Mouse (Mus musculus) megakaryocyte progenitor cell, adult 5-6 weeks (primary cell): Measurements from ENCODE around the gene Scnn1b. TPM values are rescaled to one million over a fixed set of nuclear protein-coding genes. Genes with fewer than 3 reads are reported as not detected.

Source experiments
- ATAC-seq: replicated peaks from 2 replicates; pipeline ENCODE4 v1.8.0; 2016; ENCODE audit warnings: mild to moderate bottlenecking, moderate TSS enrichment, inconsistent platforms; ENCODE audit not compliant: poor library complexity
- total RNA-seq, 2 experiments: library from RNA; stranded (forward) in 1 of 2; stranded (reverse) in 1 of 2; fragments of 157-497, 149-512 nt in 1 of 2; fragments of 200-1000 nt in 1 of 2; gene quantifications; 2 replicates each; pipeline versions ENCODE4 v1.2.3 to v1.2.4; 2015 to 2017

The Scnn1b gene
- total RNA-seq, 2 experiments from 2014 or later = not detected

GRCm38 (mm10) chr7:121962571-121962959, 97.7 kb downstream of the Scnn1b start:
- no peak for ATAC-seq

GRCm38 (mm10) chr7:121963883-121964398, 99.1 kb downstream of the Scnn1b start:
- ATAC-seq = peak; percentile 55

GRCm38 (mm10) chr7:121966169-121966568, 101.3 kb downstream of the Scnn1b start:
- ATAC-seq = peak; percentile 67

Other genes starting within 250 kb of the Scnn1b start
- 10.9 and 11.4 TPM in 2 replicates for gene Usp31, start 157.8 kb upstream of the Scnn1b start, total RNA-seq (2015)
- gene Usp31, start 157.8 kb upstream of the Scnn1b start, total RNA-seq (2017) = 7.7 and 7.9 TPM in 2 replicates
- gene Scnn1g, start 130.6 kb upstream of the Scnn1b start, total RNA-seq (2015) = not detected in 2 replicates
- not detected in 2 replicates for gene Scnn1g, start 130.6 kb upstream of the Scnn1b start, total RNA-seq (2017)
- gene Cog7, start 116.7 kb downstream of the Scnn1b start, total RNA-seq (2015) = 15.1 and 17.9 TPM in 2 replicates
- gene Cog7, start 116.7 kb downstream of the Scnn1b start, total RNA-seq (2017) = 16.7 and 19.2 TPM in 2 replicates
- 17.1 and 20.0 TPM in 2 replicates for gene Gga2, start 156.2 kb downstream of the Scnn1b start, total RNA-seq (2015)
- 19.7 and 21.4 TPM in 2 replicates for gene Gga2, start 156.2 kb downstream of the Scnn1b start, total RNA-seq (2017)
- gene Ubfd1, start 202.1 kb downstream of the Scnn1b start, total RNA-seq (2015) = 36.5 and 37.1 TPM in 2 replicates
- gene Ubfd1, start 202.1 kb downstream of the Scnn1b start, total RNA-seq (2017) = 30.7 and 35.9 TPM in 2 replicates
- gene Ears2, start 202.2 kb downstream of the Scnn1b start, total RNA-seq (2015) = 4.1 and 5.7 TPM in 2 replicates
- gene Ears2, start 202.2 kb downstream of the Scnn1b start, total RNA-seq (2017) = 6.6 and 7.7 TPM in 2 replicates
- 277 and 282 TPM in 2 replicates for gene Ndufab1, start 236.8 kb downstream of the Scnn1b start, total RNA-seq (2015)
- 77.0 and 77.4 TPM in 2 replicates for gene Ndufab1, start 236.8 kb downstream of the Scnn1b start, total RNA-seq (2017)